Mouse (Mus musculus) embryonic facial prominence, embryonic 14.5 days (tissue): ENCODE results near the gene Sdk1. TPM values are rescaled to one million over a fixed set of nuclear protein-coding genes. Genes with fewer than 3 reads are reported as not detected.

Experiments used
- ATAC-seq: fragments of 200-750 bp; cut with Nextera tagmentation; 2 replicates; pipeline ENCODE4 v1.8.0; 2017; ENCODE audit warnings: low read depth, moderate number of reproducible peaks, moderate TSS enrichment
- DNase-seq: peaks from one replicate; pipeline ENCODE4 v3.0.0-alpha.2; 2015; ENCODE audit warnings: low spot score
- H3K27ac ChIP-seq: fragments of 300-500 bp; sonication (generic); replicated peaks from 2 replicates; pipeline ENCODE4 v1.5.1; 2014; ENCODE audit warnings: low read depth, mild to moderate bottlenecking, low read length, moderate library complexity
- H3K27me3 ChIP-seq: fragments of 300-500 bp; sonication (generic); replicated peaks from 2 replicates; pipeline ENCODE4 v1.6.1; 2014; ENCODE audit warnings: low read length; ENCODE audit not compliant: control insufficient read depth, insufficient read depth
- H3K36me3 ChIP-seq: fragments of 300-500 bp; sonication (generic); 2 replicates; pipeline ENCODE4 v1.6.1; 2014; ENCODE audit warnings: low read length, mixed read lengths; ENCODE audit not compliant: control insufficient read depth, insufficient read depth
- H3K4me1 ChIP-seq: fragments of 300-500 bp; sonication (generic); 2 replicates; pipeline ENCODE4 v1.6.1; 2014; ENCODE audit warnings: antibody characterized with exemption, low read length; ENCODE audit not compliant: control insufficient read depth, insufficient read depth
- H3K4me2 ChIP-seq: fragments of 300-500 bp; sonication (generic); 2 replicates; pipeline ENCODE4 v1.6.1; 2014; ENCODE audit warnings: low read depth, mild to moderate bottlenecking, low read length, moderate library complexity, mixed read lengths
- H3K4me3 ChIP-seq: fragments of 300-500 bp; sonication (generic); 2 replicates; pipeline ENCODE4 v1.5.1; 2014; ENCODE audit warnings: low read depth, mild to moderate bottlenecking, low read length
- H3K9ac ChIP-seq: fragments of 300-500 bp; sonication (generic); 2 replicates; pipeline ENCODE4 v1.6.1; 2014; ENCODE audit warnings: low read depth, mild to moderate bottlenecking, low read length, moderate library complexity, mixed read lengths
- H3K9me3 ChIP-seq: fragments of 300-500 bp; sonication (generic); 2 replicates; pipeline ENCODE4 v1.6.1; 2016; ENCODE audit warnings: low read length; ENCODE audit not compliant: control insufficient read depth
- WGBS: fragments of 180-500 bp; shearing (Covaris S2); extraction: QIAGEN DNeasy Blood & Tissue Kit; methylation state at CpG from one replicate; pipeline ENCODE4 v1.1.7; 2014; 5-methylcytosine and 5-hydroxymethylcytosine counted together
- polyA plus RNA-seq: library from polyadenylated mRNA; unstranded; fragments of >200 nt; fragmentation: Nextera tagmentation; extraction: Ambion mirVana; gene quantifications from 2 replicates; pipeline ENCODE4 v1.2.1, GENCODE M21; 2014

The Sdk1 gene
- polyA plus RNA-seq, 1 experiment from 2014 or later = 2.7 TPM

DNA sequence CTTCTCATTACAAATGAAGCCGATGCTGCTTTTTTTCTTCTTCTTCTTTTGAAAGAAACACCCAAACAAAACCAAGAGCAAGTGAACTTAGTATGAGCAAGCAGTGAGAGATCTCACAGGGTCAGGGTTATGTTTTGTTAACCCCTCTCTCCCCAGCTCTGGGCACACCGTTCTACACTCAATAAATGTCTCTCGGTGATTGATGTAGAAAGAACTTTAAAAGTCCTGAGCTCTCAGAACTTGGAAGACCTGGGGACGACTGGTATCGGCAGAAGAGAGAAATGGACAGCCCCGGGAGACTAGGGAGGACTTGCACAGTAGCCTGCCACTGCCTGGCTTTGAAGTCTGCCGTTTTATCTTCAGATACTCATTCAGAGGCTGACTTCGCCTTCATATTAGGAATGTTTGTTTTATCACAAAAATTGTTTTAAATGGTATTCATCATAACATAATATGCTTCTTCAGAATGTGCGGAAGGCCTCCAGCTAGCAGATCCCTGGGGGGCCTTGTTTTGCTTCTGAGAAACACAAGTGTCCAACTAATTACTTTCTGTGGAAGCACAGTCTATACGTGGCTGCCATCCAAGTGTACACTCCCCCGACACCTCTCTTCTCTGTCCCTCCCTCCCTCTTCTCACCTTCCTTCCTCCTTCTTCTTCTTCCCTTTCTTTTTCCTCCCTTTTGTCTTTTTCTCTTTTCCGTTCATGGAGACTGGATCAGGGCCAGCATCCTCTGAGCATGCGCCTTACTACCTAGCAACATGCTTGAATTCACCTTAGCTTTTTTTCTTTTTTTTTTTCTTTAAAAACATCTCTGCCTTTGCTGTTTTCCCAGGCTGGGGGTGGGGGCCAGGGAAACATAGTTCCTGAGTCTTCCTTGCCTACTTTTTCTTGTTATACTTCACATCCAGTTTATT, 283.8 kb downstream of the Sdk1 start:
- Histone ChIP-seq H3K9ac (no peak overlapping the region), H3K27me3 (no peaks in the 10 kb centered on the region), H3K4me1 (no peaks in the 10 kb centered on the region), H3K9me3 (no peaks in the 10 kb centered on the region), H3K27ac (no peak overlapping the region), H3K4me3 (no peak overlapping the region), H3K36me3 (no peaks in the 10 kb centered on the region), H3K4me2 (no peak overlapping the region)
- no peak for ATAC-seq
- DNase-seq = peak; percentile 48
- 37% methylated on average over 13 of the region's 13 CpGs for WGBS

DNA sequence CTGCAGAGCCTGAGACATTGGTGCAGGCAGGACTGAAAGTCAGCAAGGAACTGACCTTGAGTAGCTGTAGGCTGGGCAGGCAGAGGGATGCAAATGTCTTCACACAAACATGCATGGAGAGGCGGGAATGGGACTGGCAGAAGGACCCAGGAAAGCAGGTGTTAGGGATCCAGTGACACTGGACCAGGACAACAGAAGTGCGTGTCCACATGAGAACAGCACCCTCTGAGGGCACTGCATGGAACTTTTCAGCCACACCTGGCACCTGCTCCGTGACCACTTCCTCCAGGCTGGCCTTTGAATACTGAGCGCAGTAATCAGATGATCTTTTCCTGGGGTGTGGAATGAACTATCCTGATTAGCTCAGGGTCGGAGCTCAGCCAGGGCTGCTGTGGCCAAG, 298.9 kb downstream of the Sdk1 start:
- H3K4me2 ChIP-seq = no peak overlapping the region
- WGBS = 59% methylated on average over 5 of the region's 5 CpGs
- ATAC-seq (no peak), DNase-seq (peak; percentile 11)
- H3K36me3 ChIP-seq = no peaks in the 10 kb centered on the region
- peaks cover 8% of the 10 kb centered on the region for H3K4me1 ChIP-seq
- H3K9me3 ChIP-seq = no peaks in the 10 kb centered on the region
- no peak overlapping the region for H3K9ac ChIP-seq
- no peak overlapping the region for H3K27ac ChIP-seq
- H3K4me3 ChIP-seq = no peak overlapping the region
- H3K27me3 ChIP-seq = no peaks in the 10 kb centered on the region

- Histone ChIP-seq H3K27me3 (no peaks in the 10 kb centered on the region), H3K9me3 (no peaks in the 10 kb centered on the region)
- DNase-seq = peak; percentile 79
These were observed 301.8 kb downstream of the Sdk1 start for GRCm38 (mm10) chr5:141542890-141543666.

DNA sequence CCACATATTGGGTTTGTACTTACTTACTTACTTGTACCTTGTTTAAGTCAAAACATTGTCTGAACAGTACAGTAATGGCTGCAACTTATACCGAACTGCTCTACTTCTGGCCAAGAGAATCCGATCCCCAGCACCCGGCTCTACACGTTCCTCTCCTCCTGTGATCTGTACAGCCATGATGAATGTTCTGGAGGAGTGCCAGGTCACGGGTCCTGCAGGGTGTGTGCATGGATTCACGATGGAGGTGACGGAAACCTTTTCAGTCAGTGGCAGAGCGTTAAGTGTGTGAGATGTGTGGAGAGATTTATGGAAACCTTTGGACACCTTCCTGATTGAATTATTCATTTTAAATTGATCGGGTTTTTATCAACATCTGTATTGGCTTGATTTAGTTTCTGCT, 312.2 kb downstream of the Sdk1 start:
- H3K9ac ChIP-seq = no peak overlapping the region
- 64% methylated on average over 9 of the region's 9 CpGs for WGBS
- H3K4me1 ChIP-seq = 0 out of 2 replicates have a peak, but pooled peaks cover 5% of the 10 kb centered on the region
- no peaks in the 10 kb centered on the region for H3K9me3 ChIP-seq
- no peak overlapping the region for H3K4me2 ChIP-seq
- H3K4me3 ChIP-seq = no peak overlapping the region
- no peak overlapping the region for H3K27ac ChIP-seq
- ATAC-seq = no peak
- H3K36me3 ChIP-seq = no peaks in the 10 kb centered on the region
- peak; percentile 22 for DNase-seq
- no peaks in the 10 kb centered on the region for H3K27me3 ChIP-seq

More at GRCm38 (mm10) chr5:141542890-141543666, 301.8 kb downstream of the Sdk1 start:
- Histone ChIP-seq H3K4me3 (no peak overlapping the region), H3K4me2 (no peak overlapping the region), H3K27ac (no peak overlapping the region), H3K36me3 (no peaks in the 10 kb centered on the region), H3K9ac (no peak overlapping the region), H3K4me1 (peaks cover 8% of the 10 kb centered on the region)
- 18% methylated on average over 8 of the region's 8 CpGs for WGBS
- ATAC-seq = peak; percentile 80

- no peak overlapping the region for H3K9ac ChIP-seq
- 37% methylated on average over 4 of the region's 4 CpGs for WGBS
- ATAC-seq = peak; percentile 50; the same call in 1 of the 2 replicates
- peak; percentile 80 for DNase-seq
- no peaks in the 10 kb centered on the region for H3K9me3 ChIP-seq
- H3K4me3 ChIP-seq = no peak overlapping the region
- H3K4me2 ChIP-seq = no peak overlapping the region
- H3K27ac ChIP-seq = no peak overlapping the region
- H3K27me3 ChIP-seq = no peaks in the 10 kb centered on the region
- H3K36me3 ChIP-seq = no peaks in the 10 kb centered on the region
- peaks cover 11% of the 10 kb centered on the region; the same call in 1 of the 2 replicates for H3K4me1 ChIP-seq
These were observed 317.4 kb downstream of the Sdk1 start for GRCm38 (mm10) chr5:141558731-141559130.

DNA sequence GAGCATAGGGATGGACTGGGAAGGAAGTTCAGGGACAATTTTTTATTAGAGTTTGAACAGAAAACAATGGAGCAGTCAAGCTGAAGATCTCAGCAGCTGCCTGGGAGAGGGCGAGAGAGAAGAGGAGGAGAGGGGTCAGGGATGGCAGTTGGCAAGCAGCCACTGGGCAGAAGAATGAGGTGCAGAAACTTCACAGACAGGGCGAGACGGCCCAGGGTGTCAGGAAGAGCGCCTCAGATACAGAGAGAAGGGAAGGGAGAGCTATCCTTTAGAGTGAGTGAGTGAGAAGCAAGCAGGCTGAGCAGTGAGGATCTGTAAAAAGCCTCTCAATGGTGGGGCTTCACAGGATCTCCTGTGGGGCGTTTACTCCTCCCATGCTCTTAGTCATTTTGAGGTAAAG, 319.0 kb downstream of the Sdk1 start:
- Histone ChIP-seq H3K4me2 (no peak overlapping the region), H3K27me3 (no peaks in the 10 kb centered on the region), H3K9ac (no peak overlapping the region), H3K4me1 (peaks cover 11% of the 10 kb centered on the region; the same call in 1 of the 2 replicates), H3K36me3 (no peaks in the 10 kb centered on the region), H3K9me3 (no peaks in the 10 kb centered on the region), H3K27ac (0 out of 2 replicates have a peak overlapping the region, but pooled peaks have one; percentile 10), H3K4me3 (no peak overlapping the region)
- no peak for ATAC-seq
- 58% methylated on average over 5 of the region's 5 CpGs for WGBS
- DNase-seq = no peak

DNA sequence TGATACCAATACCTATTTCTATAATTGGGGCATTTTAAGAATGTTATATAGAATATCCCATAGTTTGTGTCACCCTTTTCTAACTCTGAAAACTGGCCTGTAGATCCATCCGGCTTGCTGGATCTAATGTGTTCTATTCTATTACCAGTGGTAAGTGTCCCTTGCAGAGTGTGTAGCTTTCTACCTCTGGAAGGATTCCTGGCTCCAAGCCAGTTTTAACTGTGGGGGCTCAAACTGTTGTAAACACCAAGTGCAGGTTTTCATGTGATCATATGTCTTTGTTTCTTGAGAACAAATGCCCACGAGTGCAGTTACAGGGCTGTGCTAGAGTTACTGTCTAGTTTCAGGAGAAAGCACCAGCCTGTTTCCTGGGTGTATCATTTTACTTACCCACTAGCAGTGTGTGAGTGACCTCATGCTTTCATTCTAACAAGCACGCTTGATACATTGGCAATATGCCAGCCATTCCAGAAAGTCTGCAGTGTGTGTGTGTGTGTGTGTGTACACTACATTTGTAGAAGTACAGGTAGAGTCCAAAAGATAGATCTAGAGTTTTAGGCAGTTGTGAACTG, 320.8 kb downstream of the Sdk1 start:
- H3K4me3 ChIP-seq = no peak overlapping the region
- peaks cover 6% of the 10 kb centered on the region; the same call in 1 of the 2 replicates for H3K4me1 ChIP-seq
- no peak overlapping the region for H3K9ac ChIP-seq
- 19% methylated on average over 3 of the region's 3 CpGs for WGBS
- H3K4me2 ChIP-seq = no peak overlapping the region
- H3K36me3 ChIP-seq = no peaks in the 10 kb centered on the region
- peak; percentile 92 for DNase-seq
- H3K9me3 ChIP-seq = no peaks in the 10 kb centered on the region
- no peak overlapping the region for H3K27ac ChIP-seq
- H3K27me3 ChIP-seq = no peaks in the 10 kb centered on the region
- peak; percentile 91 for ATAC-seq

- H3K9ac ChIP-seq = no peak overlapping the region
- no peaks in the 10 kb centered on the region for H3K9me3 ChIP-seq
- DNase-seq (no peak), ATAC-seq (no peak)
- no peak overlapping the region for H3K4me3 ChIP-seq
- no peak overlapping the region for H3K27ac ChIP-seq
- no peaks in the 10 kb centered on the region for H3K36me3 ChIP-seq
- 84% methylated on average over 5 of the region's 5 CpGs for WGBS
- H3K4me1 ChIP-seq = peaks cover 6% of the 10 kb centered on the region; the same call in 1 of the 2 replicates
- no peak overlapping the region for H3K4me2 ChIP-seq
- H3K27me3 ChIP-seq = no peaks in the 10 kb centered on the region
These were observed 322.9 kb downstream of the Sdk1 start for GRCm38 (mm10) chr5:141564197-141564596.
